Mouse (Mus musculus) small intestine, adult 2 months (tissue): ENCODE measurements around the gene Olfr287.

Experiments used
- CTCF ChIP-seq: fragments of 200-500 bp; IDR thresholded peaks from 2 replicates; pipeline ENCODE4 v1.5.1; 2012; ENCODE audit warnings: low read depth, mild to moderate bottlenecking, control low read depth, inconsistent platforms, low read length, moderate library complexity, mixed read lengths; ENCODE audit not compliant: insufficient replicate concordance, insufficient read length; ENCODE audit errors: extremely low read depth
- POLR2A ChIP-seq: fragments of 200-500 bp; IDR thresholded peaks from 2 replicates; pipeline ENCODE4 v1.6.1; 2012; ENCODE audit warnings: low read depth, mild to moderate bottlenecking, control low read depth, inconsistent platforms, low read length, moderate library complexity

- no peak for TF ChIP-seq CTCF
- no peak for TF ChIP-seq POLR2A
Measured at GRCm38 (mm10) chr15:98170365-98170764, 50.5 kb downstream of the Olfr287 start.
